Mouse (Mus musculus) lung, embryonic 16.5 days (tissue): ENCODE measurements around the gene Zfyve26. TPM values are rescaled to one million over a fixed set of nuclear protein-coding genes. Genes with fewer than 3 reads are reported as not detected.
"Not testable (repeated sequence)": the region's sequence is repeated elsewhere in the genome, so short reads cannot be mapped to it uniquely, and the experiment has no call there.

ENCODE experiments used
- ATAC-seq: fragments of 200-750 bp; cut with Nextera tagmentation; 2 replicates; pipeline ENCODE4 v1.8.0; 2017; ENCODE audit warnings: low read depth, mild to moderate bottlenecking, moderate library complexity
- H3K27ac ChIP-seq: fragments of 300-500 bp; sonication (generic); 2 replicates; pipeline ENCODE4 v1.5.1; 2014; ENCODE audit warnings: mild to moderate bottlenecking, control low read depth, low read length
- H3K27me3 ChIP-seq: fragments of 300-500 bp; sonication (generic); 2 replicates; pipeline ENCODE4 v1.6.1; 2014; ENCODE audit warnings: low read depth, low read length, mixed read lengths; ENCODE audit not compliant: control insufficient read depth, insufficient read depth
- H3K36me3 ChIP-seq: fragments of 300-500 bp; sonication (generic); 2 replicates; pipeline ENCODE4 v1.6.1; 2014; ENCODE audit warnings: low read length; ENCODE audit not compliant: control insufficient read depth, insufficient read depth
- H3K4me1 ChIP-seq: fragments of 300-500 bp; sonication (generic); replicated peaks from 2 replicates; pipeline ENCODE4 v1.6.1; 2014; ENCODE audit warnings: low read length, mixed read lengths; ENCODE audit not compliant: control insufficient read depth, insufficient read depth
- H3K4me2 ChIP-seq: fragments of 300-500 bp; sonication (generic); 2 replicates; pipeline ENCODE4 v1.6.1; 2014; ENCODE audit warnings: low read depth, low read length, control low read depth
- H3K4me3 ChIP-seq: fragments of 300-500 bp; sonication (generic); 2 replicates; pipeline ENCODE4 v1.5.1; 2014; ENCODE audit warnings: mild to moderate bottlenecking, low read length, control low read depth
- H3K9ac ChIP-seq: fragments of 300-500 bp; sonication (generic); 2 replicates; pipeline ENCODE4 v1.6.1; 2014; ENCODE audit warnings: low read length, control low read depth
- H3K9me3 ChIP-seq: fragments of 300-500 bp; sonication (generic); 2 replicates; pipeline ENCODE4 v1.6.1; 2016; ENCODE audit warnings: low read length; ENCODE audit not compliant: control insufficient read depth
- WGBS: fragments of 180-500 bp; shearing (Covaris S2); extraction: QIAGEN DNeasy Blood & Tissue Kit; methylation state at CpG from one replicate; pipeline ENCODE4 v1.1.7; 2014; 5-methylcytosine and 5-hydroxymethylcytosine counted together
- polyA plus RNA-seq: library from polyadenylated mRNA; unstranded; fragments of >200 nt; fragmentation: Nextera tagmentation; extraction: Ambion mirVana; gene quantifications from 2 replicates; pipeline ENCODE4 v1.2.1, GENCODE M21; 2015

The Zfyve26 gene
- polyA plus RNA-seq, 1 experiment from 2014 or later = 12.1 TPM

DNA sequence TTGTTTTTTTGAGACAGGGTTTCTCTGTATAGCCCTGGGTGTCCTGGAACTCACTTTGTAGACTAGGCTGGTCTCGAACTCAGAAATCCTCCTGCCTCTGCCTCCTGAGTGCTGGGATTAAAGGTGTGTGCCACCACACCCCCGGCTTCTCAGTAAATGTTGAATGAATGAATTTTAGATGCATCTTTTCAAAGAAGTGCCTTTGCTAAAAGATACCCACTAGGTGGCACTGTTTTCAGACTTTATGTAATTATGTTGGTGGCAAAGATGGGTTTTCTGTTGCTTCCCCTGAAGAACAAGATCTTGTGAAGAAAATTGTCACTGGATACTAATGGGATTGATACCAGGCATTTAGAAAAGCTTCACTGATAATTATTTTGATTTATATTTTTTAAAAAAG is 26.4 kb upstream of the Zfyve26 start:
- not testable (repeated sequence) for H3K9me3 ChIP-seq, H3K4me1 ChIP-seq
- WGBS = 63% methylated on average over 2 of the region's 2 CpGs

DNA sequence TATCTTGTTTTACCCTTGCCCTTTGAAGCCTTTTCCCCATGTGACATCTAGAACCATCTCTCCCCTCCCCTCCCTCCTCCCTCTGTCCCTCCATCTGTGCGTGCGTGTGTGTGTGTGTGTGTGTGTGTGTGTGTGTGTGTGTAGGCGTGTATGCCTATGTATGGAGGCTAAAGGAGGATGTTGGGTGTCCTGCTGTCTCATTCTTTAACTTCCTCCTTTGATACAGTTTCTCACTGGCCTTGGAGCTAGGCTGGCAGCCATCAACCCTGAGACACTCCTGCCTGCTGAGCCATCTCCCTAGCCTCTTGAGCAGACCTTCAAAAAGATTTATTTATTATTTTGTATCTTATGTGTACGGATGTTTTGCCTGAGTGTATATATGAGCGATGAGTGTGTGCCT is 24.8 kb upstream of the Zfyve26 start:
- Histone ChIP-seq H3K36me3 (no peaks in the 10 kb centered on the region), H3K4me3 (no peak overlapping the region), H3K9ac (no peak overlapping the region), H3K27ac (no peak overlapping the region), H3K4me2 (no peak overlapping the region), H3K4me1 (no peaks in the 10 kb centered on the region), H3K27me3 (no peaks in the 10 kb centered on the region), H3K9me3 (no peaks in the 10 kb centered on the region)
- WGBS = 62% methylated on average over 5 of the region's 5 CpGs
- ATAC-seq = no peak

More for the DNA sequence above, 26.4 kb upstream of the Zfyve26 start:
- H3K9ac ChIP-seq, ATAC-seq, H3K27ac ChIP-seq, H3K4me2 ChIP-seq, H3K27me3 ChIP-seq, H3K36me3 ChIP-seq, H3K4me3 ChIP-seq: not testable (repeated sequence)

DNA sequence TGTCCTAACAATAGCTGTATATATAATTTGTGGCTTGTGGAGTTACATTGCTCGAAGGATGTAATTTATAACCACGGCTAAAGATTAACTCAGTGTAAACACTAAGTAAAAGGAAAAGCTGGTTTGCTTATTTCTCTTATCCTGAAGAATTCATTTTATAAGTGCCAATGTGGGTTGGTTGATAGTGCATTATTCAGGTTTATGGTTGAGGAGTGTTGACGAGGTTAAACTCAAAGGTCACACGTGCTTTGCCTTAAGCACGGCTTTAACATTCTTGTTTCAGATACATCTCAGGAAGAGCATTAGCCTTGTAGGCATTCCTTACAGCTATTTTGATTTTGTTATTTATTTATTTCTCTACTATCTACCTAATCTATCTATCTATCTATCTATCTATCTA is 21.2 kb upstream of the Zfyve26 start:
- H3K9me3 ChIP-seq = no peaks in the 10 kb centered on the region
- no peak overlapping the region for H3K4me2 ChIP-seq
- no peak for ATAC-seq
- no peaks in the 10 kb centered on the region for H3K27me3 ChIP-seq
- no peaks in the 10 kb centered on the region for H3K4me1 ChIP-seq
- no peaks in the 10 kb centered on the region for H3K36me3 ChIP-seq
- WGBS = 32% methylated on average over 5 of the region's 5 CpGs
- no peak overlapping the region for H3K27ac ChIP-seq
- no peak overlapping the region for H3K9ac ChIP-seq
- H3K4me3 ChIP-seq = no peak overlapping the region

DNA sequence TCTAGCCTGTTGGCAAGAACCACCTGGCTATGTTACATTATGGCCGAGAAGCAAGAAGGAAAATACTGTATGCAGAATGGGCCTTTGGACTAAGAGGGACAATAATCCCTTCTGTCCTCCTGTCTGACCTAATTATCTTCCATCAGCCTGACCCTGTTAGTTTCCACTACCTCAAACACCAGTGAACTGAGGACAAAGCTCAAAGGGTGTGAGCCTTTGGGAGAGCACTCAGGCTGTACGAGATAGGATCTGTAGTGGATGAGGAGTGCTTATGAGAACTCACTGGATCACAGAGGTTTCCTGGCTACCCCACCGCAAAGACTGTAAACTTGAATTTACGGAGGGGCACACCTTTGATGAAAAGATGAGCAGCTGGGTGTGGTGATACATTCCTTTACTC is 17.6 kb upstream of the Zfyve26 start:
- Histone ChIP-seq H3K27me3 (no peaks in the 10 kb centered on the region), H3K4me1 (no peaks in the 10 kb centered on the region), H3K4me3 (no peak overlapping the region), H3K9me3 (no peaks in the 10 kb centered on the region), H3K36me3 (no peaks in the 10 kb centered on the region), H3K4me2 (no peak overlapping the region), H3K27ac (no peak overlapping the region), H3K9ac (no peak overlapping the region)
- ATAC-seq = no peak
- WGBS = 87% methylated on average over 4 of the region's 4 CpGs

DNA sequence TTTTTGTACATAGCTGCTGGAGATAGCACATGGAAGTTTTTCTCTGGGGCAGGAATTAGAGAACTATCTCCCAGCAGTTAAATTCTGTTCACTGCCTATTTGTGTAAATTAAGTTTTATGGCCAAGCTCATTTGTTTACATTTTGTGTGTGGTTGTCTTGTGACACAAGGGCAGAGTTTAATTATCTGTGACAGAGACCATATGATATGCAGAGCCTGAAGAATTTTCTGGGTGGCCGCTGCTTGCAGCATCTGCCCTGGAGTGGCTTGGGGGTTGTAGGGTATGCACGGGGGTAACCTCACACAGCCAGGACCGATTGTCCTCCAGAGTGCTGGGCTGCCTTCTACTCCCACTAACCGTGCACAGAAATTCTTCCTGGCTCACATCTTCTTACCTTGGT is 9.9 kb upstream of the Zfyve26 start:
- ATAC-seq = peak; percentile 78
- 52% methylated on average over 4 of the region's 4 CpGs for WGBS
- no peaks in the 10 kb centered on the region for H3K36me3 ChIP-seq
- H3K4me2 ChIP-seq = no peak overlapping the region
- no peak overlapping the region for H3K9ac ChIP-seq
- H3K27me3 ChIP-seq = no peaks in the 10 kb centered on the region
- no peak overlapping the region for H3K4me3 ChIP-seq
- H3K27ac ChIP-seq = no peak overlapping the region; the same call in 1 of the 2 replicates
- H3K9me3 ChIP-seq = no peaks in the 10 kb centered on the region
- no peaks in the 10 kb centered on the region for H3K4me1 ChIP-seq

DNA sequence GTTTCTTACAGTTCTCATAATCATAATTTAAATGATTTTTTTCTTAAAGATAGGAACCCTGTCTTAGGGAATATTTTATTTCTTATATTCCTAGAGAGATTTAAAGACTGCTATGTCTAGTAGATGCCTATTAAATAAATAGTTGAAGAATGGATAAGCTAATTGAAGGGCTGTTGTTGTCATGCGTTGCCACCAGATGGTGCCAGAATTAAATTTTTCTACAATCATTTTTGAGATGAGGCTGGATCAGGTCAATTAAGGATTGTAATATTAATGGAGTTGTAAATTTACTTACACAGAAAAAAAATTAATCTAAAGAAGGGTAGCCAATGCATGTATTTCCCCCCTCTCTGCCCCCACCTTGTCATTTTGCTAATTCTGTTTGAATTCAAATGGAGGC is 9.0 kb upstream of the Zfyve26 start:
- ATAC-seq = no peak
- Histone ChIP-seq H3K4me2 (no peak overlapping the region), H3K27ac (no peak overlapping the region), H3K27me3 (no peaks in the 10 kb centered on the region), H3K9ac (no peak overlapping the region), H3K36me3 (no peaks in the 10 kb centered on the region), H3K9me3 (no peaks in the 10 kb centered on the region), H3K4me1 (no peaks in the 10 kb centered on the region), H3K4me3 (no peak overlapping the region)
- WGBS = 48% methylated on average over 1 of the region's 1 CpGs

DNA sequence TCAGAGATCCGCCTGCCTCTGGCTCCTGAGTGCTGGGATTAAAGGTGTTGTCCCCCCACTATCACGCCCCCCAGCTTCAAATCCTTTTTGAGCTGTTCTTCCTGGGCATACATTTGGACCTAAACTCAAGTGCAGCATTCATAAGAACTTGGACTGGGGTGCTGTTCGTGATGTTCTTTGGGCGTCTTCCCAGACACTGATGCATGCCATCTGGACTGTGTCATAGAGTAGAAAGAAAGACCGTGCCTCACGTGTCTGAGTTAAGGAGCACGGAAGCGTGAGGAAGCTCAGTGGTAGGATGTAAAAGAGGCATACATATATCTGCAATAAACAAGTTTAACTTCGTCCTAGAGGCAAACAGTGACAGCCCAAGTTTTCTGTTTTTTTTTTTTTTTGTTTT is 5.7 kb upstream of the Zfyve26 start:
- H3K27ac ChIP-seq = no peak overlapping the region
- no peaks in the 10 kb centered on the region for H3K36me3 ChIP-seq

DNA sequence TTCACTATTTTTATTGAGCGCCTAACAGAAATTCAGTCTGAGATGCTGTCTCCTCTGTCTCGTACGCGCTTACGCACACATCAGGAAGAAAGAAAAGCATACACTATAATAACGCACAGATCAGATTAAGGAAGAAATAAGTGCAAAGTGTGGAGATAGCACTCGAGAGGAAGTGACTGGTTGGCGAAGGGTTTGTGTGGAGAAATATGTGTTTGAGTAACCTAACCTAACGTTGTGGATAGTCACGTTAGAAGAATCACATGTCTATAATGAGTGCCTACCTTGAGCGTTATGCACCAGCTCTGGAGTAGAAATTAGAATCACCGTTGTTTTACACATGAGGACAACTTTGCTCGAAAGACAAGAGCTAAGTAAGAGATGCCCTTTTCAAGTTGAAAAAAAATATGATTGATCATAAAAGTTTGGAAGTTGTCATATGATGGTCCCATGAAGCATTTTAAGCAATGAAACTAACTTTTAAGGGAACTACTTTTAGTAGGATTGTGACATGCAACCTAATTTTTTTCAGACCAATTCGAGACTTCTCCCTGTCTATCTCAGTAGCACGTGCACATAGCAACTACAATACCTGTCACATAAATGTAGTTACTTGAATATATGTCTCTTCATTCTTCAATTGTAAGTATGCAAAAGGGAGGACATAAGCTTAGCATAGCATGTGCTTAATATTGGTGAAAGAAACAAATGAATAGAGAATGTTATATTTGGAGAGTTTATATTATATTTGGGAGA is 2.0 kb upstream of the Zfyve26 start:
- H3K36me3 ChIP-seq = no peaks in the 10 kb centered on the region; the same call in 1 of the 2 replicates
- no peak for ATAC-seq
- H3K27me3 ChIP-seq = no peaks in the 10 kb centered on the region
- H3K27ac ChIP-seq = no peak overlapping the region
- H3K4me2 ChIP-seq = peak overlapping the region; percentile 84
- no peaks in the 10 kb centered on the region for H3K9me3 ChIP-seq
- peak overlapping the region; percentile 74 for H3K9ac ChIP-seq
- WGBS = 10% methylated on average over 15 of the region's 15 CpGs
- H3K4me1 ChIP-seq = peaks cover 9% of the 10 kb centered on the region
- H3K4me3 ChIP-seq = peak overlapping the region; percentile 78

More for the DNA sequence above, 5.7 kb upstream of the Zfyve26 start:
- Histone ChIP-seq H3K4me3 (no peak overlapping the region), H3K4me1 (0 out of 2 replicates have a peak, but pooled peaks cover 2% of the 10 kb centered on the region), H3K27me3 (no peaks in the 10 kb centered on the region), H3K9me3 (no peaks in the 10 kb centered on the region), H3K9ac (no peak overlapping the region), H3K4me2 (no peak overlapping the region)
- peak; percentile 64 for ATAC-seq
- 57% methylated on average over 9 of the region's 9 CpGs for WGBS

DNA sequence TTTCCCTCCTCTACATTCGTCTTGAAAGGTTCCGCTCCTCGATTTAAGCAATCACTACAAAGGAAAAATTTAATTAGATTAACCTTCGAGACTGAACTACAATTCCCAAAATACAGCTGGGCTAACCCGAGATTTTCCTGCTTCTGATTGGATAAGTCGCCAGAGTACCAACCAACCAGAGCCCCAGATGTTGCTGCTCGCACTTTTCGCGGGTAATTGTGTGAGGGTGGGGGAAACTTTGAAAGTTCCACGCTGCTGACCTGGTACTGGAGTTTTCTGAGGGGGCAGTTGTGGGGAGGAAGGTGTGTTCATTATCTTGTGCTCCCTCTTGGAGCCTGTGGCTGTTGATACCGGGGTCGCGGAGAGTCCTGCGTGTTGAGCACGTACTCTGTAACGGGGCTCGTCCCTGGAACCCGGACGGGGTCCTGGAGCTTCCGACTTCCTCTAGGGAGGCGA is 1.0 kb upstream of the Zfyve26 start, which contains the start of gene Rad51b:
Rad51b (plus strand) TSS at position 162 of the 456 bp plus-strand sequence.
- Histone ChIP-seq H3K4me1 (peaks cover 9% of the 10 kb centered on the region), H3K4me3 (peak within 1 kb of the TSS; percentile 78), H3K9ac (peak within 1 kb of the TSS; percentile 75), H3K36me3 (no peaks in the 10 kb centered on the region; the same call in 1 of the 2 replicates), H3K27me3 (no peaks in the 10 kb centered on the region), H3K4me2 (peak within 1 kb of the TSS; percentile 84), H3K27ac (peak within 1 kb of the TSS; percentile 57), H3K9me3 (no peaks in the 10 kb centered on the region)
- under 1% methylated on average over 21 of the region's 21 CpGs for WGBS
- ATAC-seq = peak; percentile 84
